Mouse (Mus musculus): ENCODE results near the gene Pkdcc. TPM values are rescaled to one million over a fixed set of nuclear protein-coding genes. Genes with fewer than 3 reads are reported as not detected.

Gene Pkdcc
- polyA plus RNA-seq, 1 experiment from 2014 or later = 24.6 TPM

DNA sequence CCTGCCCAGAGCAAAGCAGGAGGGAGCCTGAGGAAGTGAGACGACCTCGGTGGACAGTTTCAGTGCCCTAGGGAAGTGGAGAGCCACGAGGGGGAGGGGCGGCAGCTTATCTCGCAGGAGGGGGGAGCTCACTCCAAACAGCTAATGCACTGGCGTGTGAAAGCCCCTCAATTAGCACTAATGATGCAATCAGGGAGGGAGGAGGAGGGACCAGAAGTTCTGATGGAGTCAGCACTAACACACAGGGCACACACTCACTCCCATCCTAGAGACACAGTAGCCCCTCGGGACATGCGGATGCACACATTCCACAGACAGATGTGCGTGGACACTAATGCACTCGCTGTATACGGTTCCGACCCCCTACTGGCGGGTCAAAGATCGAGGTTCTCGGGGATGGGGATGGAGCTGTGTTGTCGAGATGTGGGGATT, 915 bp upstream of the Pkdcc start:
- Histone ChIP-seq H3K36me3 (no peaks in the 10 kb centered on the region), H3K4me2 (peak overlapping the region; percentile 92), H3K9ac (peak overlapping the region; percentile 66; the same call in 1 of the 2 replicates), H3K27ac (peak overlapping the region; percentile 82), H3K4me1 (peaks cover 44% of the 10 kb centered on the region), H3K4me3 (replicated peaks) (peak overlapping the region; percentile 92), H3K9me3 (no peaks in the 10 kb centered on the region), H3K27me3 (replicated peaks) (no peaks in the 10 kb centered on the region)
- ATAC-seq (ENCODE audit: insufficient read depth, low FRiP score, low read depth) = peak; percentile 8; the same call in 1 of the 2 replicates
- WGBS = 1% methylated on average over 16 of the region's 16 CpGs

DNA sequence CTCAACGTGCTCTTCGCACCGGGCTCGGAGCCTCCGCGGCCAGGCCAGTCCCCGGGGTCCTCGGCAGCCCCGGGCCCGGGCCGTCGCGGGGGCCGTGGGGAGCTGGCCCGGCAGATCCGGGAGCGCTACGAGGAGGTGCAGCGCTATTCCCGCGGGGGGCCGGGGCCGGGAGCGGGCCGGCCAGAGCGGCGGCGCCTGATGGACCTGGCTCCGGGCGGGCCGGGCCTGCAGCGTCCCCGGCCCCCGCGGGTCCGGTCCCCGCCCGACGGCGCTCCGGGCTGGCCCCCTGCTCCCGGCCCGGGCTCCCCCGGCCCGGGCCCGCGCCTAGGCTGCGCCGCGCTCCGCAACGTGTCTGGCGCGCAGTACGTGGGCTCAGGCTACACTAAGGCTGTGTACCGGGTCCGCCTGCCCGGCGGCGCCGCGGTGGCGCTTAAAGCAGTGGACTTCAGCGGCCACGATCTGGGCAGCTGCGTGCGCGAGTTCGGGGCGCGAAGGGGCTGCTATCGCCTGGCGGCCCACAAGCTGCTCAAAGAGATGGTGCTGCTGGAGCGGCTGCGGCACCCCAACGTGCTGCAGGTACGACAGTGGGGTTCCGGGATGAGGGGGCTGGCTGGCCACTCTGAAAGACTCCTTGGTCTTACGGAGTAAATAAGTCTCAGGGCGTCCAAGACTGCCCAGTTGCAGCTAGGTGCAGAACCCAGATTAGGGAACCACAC, 595 bp downstream of the Pkdcc start:
- Histone ChIP-seq H3K27ac (peak overlapping the region; percentile 86), H3K4me1 (peaks cover 49% of the 10 kb centered on the region)

DNA sequence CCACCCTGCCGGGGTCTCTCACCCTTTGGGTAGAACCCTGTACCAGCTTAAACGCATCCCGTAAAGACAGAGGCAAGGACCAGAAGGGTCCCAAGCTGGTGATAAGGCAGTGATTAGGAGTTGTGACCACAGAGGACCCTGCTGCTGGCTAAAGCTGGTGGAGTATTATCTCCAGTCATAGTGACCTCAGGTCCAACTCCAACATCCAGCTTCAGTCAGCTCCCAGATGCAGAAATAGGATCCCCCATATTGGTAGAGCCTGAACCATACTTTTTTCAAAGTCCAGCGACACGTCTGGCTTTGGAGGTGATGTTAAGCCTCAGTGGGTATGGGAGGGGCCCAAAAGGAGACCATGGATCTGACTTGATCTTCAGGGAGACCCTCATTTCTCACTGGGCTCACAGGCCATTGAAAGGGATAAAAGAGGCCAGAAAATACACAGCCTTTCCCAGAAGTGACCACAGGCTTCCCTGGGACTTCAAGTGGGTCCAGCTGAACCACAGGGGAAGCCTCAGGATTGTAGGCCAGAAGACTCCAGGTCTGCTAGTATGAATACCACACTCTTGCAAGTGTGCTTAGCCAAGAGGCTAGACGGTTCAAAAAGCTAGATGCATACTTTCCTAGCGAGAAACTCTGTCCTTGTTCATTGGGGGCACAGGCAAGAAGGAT, 1.3 kb downstream of the Pkdcc start:
- H3K4me1 ChIP-seq = peaks cover 53% of the 10 kb centered on the region
- WGBS = 18% methylated on average over 7 of the region's 7 CpGs

More for the DNA sequence above, 595 bp downstream of the Pkdcc start:
- Histone ChIP-seq H3K4me2 (peak overlapping the region; percentile 92), H3K4me3 (replicated peaks) (peak overlapping the region; percentile 92), H3K27me3 (replicated peaks) (no peaks in the 10 kb centered on the region), H3K9me3 (no peaks in the 10 kb centered on the region), H3K36me3 (no peaks in the 10 kb centered on the region), H3K9ac (peak overlapping the region; percentile 96)
- peak; percentile 10; the same call in 1 of the 2 replicates for ATAC-seq (ENCODE audit: insufficient read depth, low FRiP score, low read depth)
- WGBS = under 1% methylated on average over 79 of the region's 80 CpGs

DNA sequence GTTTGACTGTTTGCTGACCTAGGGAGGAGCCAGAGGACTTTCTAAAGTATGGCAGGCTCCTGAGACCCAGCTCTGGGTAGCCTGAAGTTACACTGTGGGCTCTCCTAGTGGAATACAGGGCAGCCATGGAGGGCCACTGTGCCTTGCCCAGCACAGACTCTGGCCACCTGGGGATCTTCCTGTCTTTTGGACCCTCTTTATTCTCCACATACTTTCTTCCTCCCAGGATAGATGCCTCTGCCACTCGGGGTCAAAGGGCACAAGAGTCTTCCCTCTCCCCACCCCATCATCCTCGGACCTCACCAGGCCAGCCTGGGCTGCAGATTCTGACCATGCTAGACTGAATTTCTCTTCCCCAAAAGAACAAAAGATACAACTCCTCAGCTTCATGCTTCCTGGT, 3.1 kb downstream of the Pkdcc start:
- Histone ChIP-seq H3K9ac (peak overlapping the region; percentile 10; the same call in 1 of the 2 replicates), H3K27ac (peak overlapping the region; percentile 86; the same call in 1 of the 2 replicates)
- 26% methylated on average over 2 of the region's 2 CpGs for WGBS

More for the DNA sequence above, 1.3 kb downstream of the Pkdcc start:
- Histone ChIP-seq H3K4me3 (replicated peaks) (peak overlapping the region; percentile 92), H3K27me3 (replicated peaks) (no peaks in the 10 kb centered on the region), H3K36me3 (peaks cover 6% of the 10 kb centered on the region; the same call in 1 of the 2 replicates), H3K27ac (peak overlapping the region; percentile 86), H3K9me3 (no peaks in the 10 kb centered on the region), H3K4me2 (peak overlapping the region; percentile 92), H3K9ac (peak overlapping the region; percentile 96)
- no peak for ATAC-seq (ENCODE audit: insufficient read depth, low FRiP score, low read depth)

DNA sequence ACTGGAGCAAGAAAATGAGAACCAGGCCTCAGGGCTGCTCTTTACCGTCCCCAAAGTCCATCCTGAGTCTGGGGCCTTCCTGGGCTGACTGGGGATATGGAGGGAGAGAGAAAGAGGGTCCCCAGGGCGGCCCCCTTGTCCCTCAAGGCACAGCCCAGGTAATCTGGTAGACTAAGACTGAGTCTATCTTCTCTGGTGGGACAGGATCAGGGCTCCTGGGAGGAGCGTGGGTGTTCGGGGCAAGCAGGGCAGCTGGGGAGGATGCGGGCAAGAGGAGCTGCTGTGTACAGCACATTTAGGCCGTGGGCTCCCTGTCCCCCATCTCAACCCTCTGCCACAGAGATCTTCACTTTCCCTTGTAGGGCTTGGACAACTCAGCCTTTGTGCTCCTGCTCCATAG, 3.6 kb downstream of the Pkdcc start:
- no peak overlapping the region for H3K9ac ChIP-seq
- H3K27me3 ChIP-seq (replicated peaks) = no peaks in the 10 kb centered on the region
- H3K4me2 ChIP-seq = peak overlapping the region; percentile 92
- H3K4me3 ChIP-seq (replicated peaks) = peak overlapping the region; percentile 92
- 68% methylated on average over 6 of the region's 6 CpGs for WGBS
- ATAC-seq (ENCODE audit: insufficient read depth, low FRiP score, low read depth) = no peak
- H3K4me1 ChIP-seq = peaks cover 54% of the 10 kb centered on the region
- H3K27ac ChIP-seq = peak overlapping the region; percentile 86
- H3K9me3 ChIP-seq = no peaks in the 10 kb centered on the region
- H3K36me3 ChIP-seq = peaks cover 21% of the 10 kb centered on the region; the same call in 1 of the 2 replicates

More for the DNA sequence above, 3.1 kb downstream of the Pkdcc start:
- Histone ChIP-seq H3K4me1 (peaks cover 56% of the 10 kb centered on the region), H3K9me3 (no peaks in the 10 kb centered on the region), H3K27me3 (replicated peaks) (no peaks in the 10 kb centered on the region), H3K4me2 (peak overlapping the region; percentile 92), H3K4me3 (replicated peaks) (peak overlapping the region; percentile 92), H3K36me3 (peaks cover 18% of the 10 kb centered on the region; the same call in 1 of the 2 replicates)
- ATAC-seq (ENCODE audit: insufficient read depth, low FRiP score, low read depth) = no peak

DNA sequence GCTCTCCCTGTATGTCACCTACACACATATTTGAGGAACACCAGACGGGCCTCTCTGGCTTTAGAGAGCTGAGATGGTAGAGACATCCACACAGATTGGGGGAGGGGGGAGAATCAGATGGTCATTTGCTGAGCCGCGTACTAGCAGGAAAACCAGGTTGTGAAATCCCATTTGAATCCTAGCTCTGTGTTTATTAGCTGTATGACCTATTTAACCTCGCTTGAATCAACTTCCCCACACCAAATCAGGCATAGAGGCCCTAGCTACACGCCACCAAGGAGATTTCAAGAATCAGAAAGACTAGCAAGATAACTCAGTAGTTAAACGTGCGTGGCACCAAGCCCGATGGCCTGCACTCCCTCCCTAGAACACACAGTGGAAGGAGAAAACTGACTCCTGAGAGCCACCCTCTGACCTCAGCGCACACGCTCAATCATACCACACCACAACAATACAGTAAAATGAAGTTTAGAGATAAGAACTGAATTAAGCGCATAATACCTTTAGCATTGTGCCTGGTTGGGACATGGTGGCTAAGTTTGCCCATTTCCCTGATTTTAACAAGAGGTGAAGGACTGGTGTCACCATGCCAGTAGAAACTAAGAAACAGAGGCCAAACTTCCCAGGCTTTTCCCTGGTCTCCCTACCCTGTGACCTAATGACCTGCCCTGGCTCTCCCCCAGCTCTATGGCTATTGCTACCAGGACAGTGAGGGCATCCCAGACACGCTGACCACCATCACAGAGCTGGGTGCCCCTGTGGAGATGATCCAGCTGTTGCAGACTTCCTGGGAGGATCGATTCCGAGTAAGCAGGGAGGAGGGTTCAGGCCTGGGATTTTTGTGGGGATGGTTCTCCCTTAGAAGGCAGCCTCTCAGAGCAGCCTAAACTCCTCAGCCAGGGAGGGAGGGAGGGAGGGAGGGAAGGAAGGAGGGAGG, 4.5 kb downstream of the Pkdcc start:
- no peaks in the 10 kb centered on the region for H3K27me3 ChIP-seq (replicated peaks)
- H3K4me3 ChIP-seq (replicated peaks) = peak overlapping the region; percentile 92
- H3K9ac ChIP-seq = no peak overlapping the region
- peaks cover 27% of the 10 kb centered on the region for H3K36me3 ChIP-seq
- H3K4me2 ChIP-seq = peak overlapping the region; percentile 92
- peaks cover 53% of the 10 kb centered on the region for H3K4me1 ChIP-seq
- peak overlapping the region; percentile 86 for H3K27ac ChIP-seq
- no peaks in the 10 kb centered on the region for H3K9me3 ChIP-seq
- WGBS = 47% methylated on average over 14 of the region's 14 CpGs
- ATAC-seq (ENCODE audit: insufficient read depth, low FRiP score, low read depth) = no peak

DNA sequence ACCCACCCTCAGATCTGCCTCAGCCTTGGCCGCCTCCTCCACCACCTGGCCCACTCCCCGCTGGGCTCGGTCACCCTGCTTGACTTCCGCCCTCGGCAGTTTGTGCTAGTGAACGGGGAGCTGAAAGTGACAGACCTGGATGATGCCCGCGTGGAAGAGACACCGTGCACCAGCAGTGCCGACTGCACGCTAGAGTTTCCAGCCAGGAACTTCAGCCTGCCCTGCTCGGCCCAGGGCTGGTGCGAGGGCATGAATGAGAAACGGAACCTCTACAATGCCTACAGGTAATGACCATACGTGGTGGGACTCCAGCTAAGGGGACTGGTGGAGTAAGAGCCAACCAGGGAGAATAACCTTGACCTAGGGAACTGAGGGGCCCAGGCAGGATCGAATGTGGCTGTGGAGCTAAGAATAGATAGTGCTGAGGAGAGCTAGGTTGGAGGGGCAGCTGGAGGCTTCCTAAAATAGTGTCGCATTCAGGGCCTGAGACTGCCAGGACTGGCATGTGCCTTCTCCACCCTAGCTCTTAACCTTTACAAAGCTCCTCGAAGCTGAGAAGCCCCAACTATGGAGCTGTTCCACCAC, 6.0 kb downstream of the Pkdcc start:
- no peak for ATAC-seq (ENCODE audit: insufficient read depth, low FRiP score, low read depth)
- 79% methylated on average over 18 of the region's 18 CpGs for WGBS
- peak overlapping the region; percentile 80 for H3K27ac ChIP-seq

DNA sequence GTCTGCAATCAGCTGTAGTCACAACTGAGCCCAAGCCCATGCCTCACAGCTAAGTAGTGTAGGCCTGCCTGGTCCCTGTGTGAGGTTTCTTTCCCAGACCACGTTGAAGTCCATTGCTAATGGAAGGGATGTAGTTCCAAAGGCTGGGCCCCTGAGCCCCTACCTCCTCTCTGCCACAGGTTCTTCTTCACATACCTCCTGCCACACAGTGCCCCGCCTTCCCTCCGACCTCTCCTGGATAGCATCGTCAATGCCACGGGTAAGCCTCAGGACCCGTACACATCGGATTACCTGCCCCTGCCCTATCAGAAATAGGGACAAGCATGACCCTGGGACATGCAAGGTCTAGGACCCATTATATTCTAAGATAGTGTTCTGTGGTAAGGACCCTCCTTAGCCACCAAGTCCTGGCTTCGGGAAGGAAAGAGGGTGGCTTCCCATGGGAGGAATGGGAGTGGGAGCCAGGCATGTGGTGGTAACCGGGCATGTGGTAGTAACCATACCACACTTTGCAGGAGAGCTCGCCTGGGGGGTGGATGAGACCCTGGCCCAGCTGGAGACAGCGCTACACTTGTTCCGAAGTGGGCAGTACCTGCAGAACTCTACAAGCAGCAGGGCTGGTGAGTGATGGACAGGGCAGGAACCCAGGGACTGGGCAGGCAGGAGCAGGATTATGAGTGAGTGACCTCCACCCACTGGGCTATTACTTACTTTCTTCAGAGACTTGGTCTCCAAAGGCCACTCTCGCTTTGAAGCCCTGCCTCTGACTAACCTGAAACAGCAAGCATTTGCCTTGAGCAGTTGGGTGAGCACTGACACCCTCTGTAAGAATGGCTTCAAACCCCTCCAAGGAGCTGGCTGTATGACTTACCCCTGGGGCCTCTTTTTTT, 6.8 kb downstream of the Pkdcc start:
- H3K4me3 ChIP-seq (replicated peaks) = no peak overlapping the region
- ATAC-seq (ENCODE audit: insufficient read depth, low FRiP score, low read depth) = no peak
- no peaks in the 10 kb centered on the region for H3K27me3 ChIP-seq (replicated peaks)
- no peak overlapping the region for H3K4me2 ChIP-seq
- WGBS = 71% methylated on average over 13 of the region's 13 CpGs
- no peak overlapping the region for H3K9ac ChIP-seq
- no peaks in the 10 kb centered on the region for H3K9me3 ChIP-seq
- H3K36me3 ChIP-seq = peaks cover 32% of the 10 kb centered on the region
- H3K27ac ChIP-seq = peak overlapping the region; percentile 80
- peaks cover 55% of the 10 kb centered on the region for H3K4me1 ChIP-seq

More for the DNA sequence above, 6.0 kb downstream of the Pkdcc start:
- peaks cover 53% of the 10 kb centered on the region for H3K4me1 ChIP-seq
- H3K27me3 ChIP-seq (replicated peaks) = no peaks in the 10 kb centered on the region
- no peak overlapping the region for H3K9ac ChIP-seq
- peaks cover 32% of the 10 kb centered on the region for H3K36me3 ChIP-seq
- H3K4me3 ChIP-seq (replicated peaks) = no peak overlapping the region
- H3K4me2 ChIP-seq = no peak overlapping the region
- no peaks in the 10 kb centered on the region for H3K9me3 ChIP-seq

DNA sequence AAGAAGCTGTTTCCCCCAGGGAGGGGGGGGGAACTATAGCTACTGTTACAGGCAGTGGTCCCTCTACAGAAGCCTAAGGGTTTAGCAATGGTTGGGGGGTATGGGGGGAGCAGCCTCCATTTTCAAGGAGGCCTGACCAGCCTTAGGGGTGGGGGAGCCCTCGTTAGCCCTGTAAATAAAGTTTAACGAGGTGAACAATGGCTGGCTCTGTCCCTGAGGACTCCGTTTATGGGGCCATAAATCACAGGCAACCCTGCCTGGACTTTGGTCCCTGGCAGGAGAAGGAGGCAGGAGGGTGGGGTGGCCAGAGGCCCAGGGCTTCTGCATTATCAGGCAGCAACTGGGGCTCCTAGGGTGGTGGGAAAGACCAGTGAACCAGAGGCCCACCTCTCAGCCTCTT, 7.6 kb downstream of the Pkdcc start:
- ATAC-seq (ENCODE audit: insufficient read depth, low FRiP score, low read depth) = peak; percentile 63
- H3K4me2 ChIP-seq = no peak overlapping the region
- 32% methylated on average over 3 of the region's 3 CpGs for WGBS
- H3K27me3 ChIP-seq (replicated peaks) = no peaks in the 10 kb centered on the region
- H3K36me3 ChIP-seq = peaks cover 35% of the 10 kb centered on the region
- H3K9ac ChIP-seq = no peak overlapping the region
- H3K27ac ChIP-seq = peak overlapping the region; percentile 80
- no peaks in the 10 kb centered on the region for H3K9me3 ChIP-seq
- no peak overlapping the region for H3K4me3 ChIP-seq (replicated peaks)
- peaks cover 50% of the 10 kb centered on the region for H3K4me1 ChIP-seq

DNA sequence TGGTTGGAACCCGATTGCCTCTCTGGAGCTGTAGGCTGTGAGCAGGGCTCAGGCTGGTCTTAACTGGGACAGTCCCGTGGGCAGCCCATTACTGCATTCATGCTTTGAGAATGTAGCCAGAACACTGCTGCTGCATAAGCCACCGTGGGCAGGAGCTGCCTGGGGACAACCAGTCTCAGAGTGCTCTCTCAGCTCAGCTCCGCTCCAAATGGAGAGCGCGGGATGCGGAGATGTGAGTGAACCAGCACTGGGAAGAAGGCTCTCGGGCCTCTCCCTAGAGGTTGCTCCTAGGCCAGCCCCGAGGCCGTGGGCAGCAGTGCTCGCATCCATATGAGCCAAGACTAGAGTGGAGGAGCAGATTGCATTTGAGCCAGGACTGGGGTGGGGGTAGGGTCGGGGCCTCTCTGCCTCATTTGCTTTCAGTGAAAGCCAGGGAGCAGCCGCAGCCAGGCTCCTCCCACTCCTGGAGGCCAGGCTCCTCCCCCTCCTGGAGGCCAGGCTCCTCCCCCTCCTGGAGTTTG, 9.4 kb downstream of the Pkdcc start:
- no peak overlapping the region for H3K4me3 ChIP-seq (replicated peaks)
- ATAC-seq (ENCODE audit: insufficient read depth, low FRiP score, low read depth) = no peak
- no peaks in the 10 kb centered on the region for H3K9me3 ChIP-seq
- H3K4me2 ChIP-seq = no peak overlapping the region
- WGBS = 70% methylated on average over 13 of the region's 13 CpGs
- peaks cover 35% of the 10 kb centered on the region for H3K4me1 ChIP-seq
- H3K36me3 ChIP-seq = peaks cover 35% of the 10 kb centered on the region
- H3K27ac ChIP-seq = peak overlapping the region; percentile 26; the same call in 1 of the 2 replicates
- no peaks in the 10 kb centered on the region for H3K27me3 ChIP-seq (replicated peaks)
- no peak overlapping the region for H3K9ac ChIP-seq

Data from stomach, embryonic 15.5 days (tissue).